Mouse (Mus musculus): ENCODE measurements at regions not wholly inside any gene's neighbourhood (a gene's known extent, or its start where the extent isn't known, plus 50 kb on each side); places are given as distances from the start of the nearest gene placed in this dataset.
A peak's percentile ranks its signal among the peaks of the same experiment; 100 is the strongest.

GRCm38 (mm10) chr3:21965556-21965955 is 110.9 kb upstream of the Tbl1xr1 start:
- no peak for ATAC-seq (replicated peaks; ENCODE audit: low FRiP score, low TSS enrichment, poor library complexity, severe bottlenecking)

GRCm38 (mm10) chr3:21971731-21972130 is 104.7 kb upstream of the Tbl1xr1 start:
- ATAC-seq (replicated peaks; ENCODE audit: low FRiP score, low TSS enrichment, poor library complexity, severe bottlenecking), result no peak

- no peak for ATAC-seq (replicated peaks; ENCODE audit: low FRiP score, low TSS enrichment, poor library complexity, severe bottlenecking)
These were observed 103.3 kb upstream of the Tbl1xr1 start for GRCm38 (mm10) chr3:21973153-21973552.

DNA sequence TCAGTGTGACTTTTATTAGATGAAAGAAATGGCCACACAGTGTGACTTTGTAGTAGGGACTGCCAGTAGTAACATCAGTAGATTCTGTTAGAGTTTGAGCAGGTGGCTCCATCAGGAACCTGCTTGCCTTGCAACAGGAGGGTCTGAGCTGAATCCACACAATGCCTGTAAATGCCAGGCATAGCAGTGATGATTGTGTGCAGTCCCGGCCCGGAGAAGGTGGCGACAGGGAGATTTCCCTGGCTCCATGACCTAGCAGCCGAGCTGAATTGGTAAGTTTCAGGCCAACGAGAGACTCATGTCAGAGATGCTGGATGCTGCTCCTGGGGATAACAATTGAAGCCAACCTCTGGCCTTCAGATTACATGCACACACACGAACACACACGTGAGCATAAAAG is 102.8 kb upstream of the Tbl1xr1 start:
- ATAC-seq (replicated peaks; ENCODE audit: low FRiP score, low TSS enrichment, poor library complexity, severe bottlenecking), result no peak

DNA sequence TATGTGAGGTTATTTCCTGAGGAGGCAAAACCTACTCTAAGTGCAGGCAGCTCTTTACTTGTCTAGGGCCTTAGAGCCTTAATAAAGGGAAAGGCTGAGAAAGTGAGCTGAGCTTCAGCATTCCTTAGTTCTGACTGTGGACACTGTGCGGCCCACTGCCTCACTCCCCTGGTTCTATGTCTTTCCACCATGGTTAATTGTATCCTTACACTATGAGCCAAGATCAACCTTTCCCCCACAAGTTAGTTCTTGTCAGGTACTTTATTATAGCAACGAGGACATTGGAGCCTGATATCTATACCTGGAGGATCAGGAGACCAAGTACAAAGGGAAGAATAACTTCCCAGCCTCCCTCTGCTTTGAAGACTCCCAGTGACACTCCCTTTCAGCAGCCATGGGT is 101.7 kb upstream of the Tbl1xr1 start:
- ATAC-seq (replicated peaks; ENCODE audit: low FRiP score, low TSS enrichment, poor library complexity, severe bottlenecking), result no peak

DNA sequence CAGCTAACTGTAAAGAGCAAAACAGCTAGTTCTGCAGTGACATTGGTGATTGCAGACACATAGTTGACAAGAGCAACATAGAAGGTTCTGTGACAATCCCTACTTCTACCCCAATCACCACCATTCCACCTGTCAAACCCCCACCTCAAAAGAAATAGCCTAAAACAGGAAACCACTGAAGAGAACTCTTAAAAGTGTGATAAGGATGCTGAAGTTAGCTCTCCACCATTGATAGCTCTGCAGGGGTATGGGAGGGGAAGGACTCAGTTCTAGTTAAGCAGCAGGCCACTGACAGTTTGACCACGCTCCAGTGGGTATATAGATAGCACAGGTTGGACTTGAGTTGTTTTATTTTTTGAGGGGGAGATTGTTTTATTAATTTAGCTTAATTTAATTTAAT is 98.7 kb upstream of the Tbl1xr1 start:
- ATAC-seq (replicated peaks; ENCODE audit: low FRiP score, low TSS enrichment, poor library complexity, severe bottlenecking), result peak; percentile 60; the same call in 1 of the 2 replicates

DNA sequence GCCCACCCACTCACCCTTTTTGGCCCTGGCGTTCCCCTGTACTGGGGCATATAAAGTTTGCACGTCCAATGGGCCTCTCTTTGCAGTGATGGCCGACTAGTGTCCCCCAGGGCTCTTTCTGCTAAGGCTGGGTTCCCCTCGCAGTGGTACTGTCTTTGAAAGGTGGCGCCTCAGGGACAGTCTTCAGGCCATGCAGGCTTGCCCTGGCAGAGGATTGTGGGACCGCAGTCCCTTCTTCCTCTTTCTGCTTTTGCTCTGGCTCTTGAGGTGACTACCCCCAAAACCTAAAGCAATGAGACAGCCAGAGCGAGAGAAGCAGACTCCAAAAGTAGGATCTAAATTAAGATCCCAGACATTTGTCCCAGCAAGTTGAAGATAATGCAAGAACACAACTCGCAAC is 93.5 kb upstream of the Tbl1xr1 start:
- ATAC-seq (replicated peaks; ENCODE audit: low FRiP score, low TSS enrichment, poor library complexity, severe bottlenecking), result no peak

GRCm38 (mm10) chr3:21983993-21984725 is 92.3 kb upstream of the Tbl1xr1 start:
- no peak for ATAC-seq (replicated peaks; ENCODE audit: low FRiP score, low TSS enrichment, poor library complexity, severe bottlenecking)

DNA sequence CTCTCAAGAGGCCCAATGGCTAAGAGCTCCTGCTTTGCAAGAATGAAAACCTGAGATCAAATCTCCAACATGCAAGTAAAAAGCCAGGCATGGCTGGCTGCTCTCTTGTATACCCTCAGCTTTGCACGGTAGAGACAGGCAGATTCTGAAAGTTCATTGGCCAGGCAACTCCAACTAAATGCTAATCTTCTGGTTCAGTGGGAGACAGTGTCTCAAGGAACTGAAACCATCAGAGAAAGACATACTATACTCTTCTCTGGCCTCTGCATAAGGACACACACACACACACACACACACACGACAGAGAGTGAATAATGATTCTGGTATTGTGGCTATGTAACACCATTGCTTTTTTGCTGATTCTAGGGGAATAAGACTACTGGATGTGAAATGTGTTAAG is 91.6 kb upstream of the Tbl1xr1 start:
- ATAC-seq (replicated peaks; ENCODE audit: low FRiP score, low TSS enrichment, poor library complexity, severe bottlenecking), result no peak

DNA sequence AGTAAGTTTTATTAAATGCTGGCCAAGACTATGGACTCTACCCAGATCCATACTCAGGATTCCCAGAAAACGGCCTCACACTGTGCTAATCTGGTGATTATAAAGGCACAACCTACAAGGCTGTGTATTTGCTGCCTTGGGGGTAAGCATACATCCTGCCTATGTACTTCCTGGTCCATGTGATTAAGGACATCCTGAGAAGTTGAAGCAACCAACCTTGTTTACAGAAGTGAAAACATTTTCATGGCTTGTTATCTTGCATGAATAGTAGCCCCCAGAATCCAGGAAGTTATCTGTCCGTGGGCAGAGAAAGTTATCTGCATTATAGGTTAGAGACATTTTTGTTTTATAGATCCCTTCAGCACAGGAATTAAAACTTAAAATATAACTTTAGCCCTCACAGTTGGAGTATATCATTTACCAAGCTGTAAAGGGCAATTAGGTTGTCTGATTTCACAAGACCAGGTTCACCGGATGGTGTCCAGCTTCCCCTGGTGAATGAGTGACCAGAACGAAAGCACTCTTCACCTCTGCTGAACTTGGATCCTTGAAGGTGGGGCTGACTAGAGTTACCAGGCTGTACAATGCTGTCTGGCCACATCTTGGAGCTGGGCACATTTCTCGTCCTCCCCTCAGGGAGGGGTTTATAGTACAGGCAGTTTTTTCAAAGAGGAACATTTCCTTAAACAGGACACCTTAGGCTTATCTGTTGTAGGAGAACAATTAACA is 90.1 kb upstream of the Tbl1xr1 start:
- ATAC-seq (replicated peaks; ENCODE audit: low FRiP score, low TSS enrichment, poor library complexity, severe bottlenecking), result no peak

DNA sequence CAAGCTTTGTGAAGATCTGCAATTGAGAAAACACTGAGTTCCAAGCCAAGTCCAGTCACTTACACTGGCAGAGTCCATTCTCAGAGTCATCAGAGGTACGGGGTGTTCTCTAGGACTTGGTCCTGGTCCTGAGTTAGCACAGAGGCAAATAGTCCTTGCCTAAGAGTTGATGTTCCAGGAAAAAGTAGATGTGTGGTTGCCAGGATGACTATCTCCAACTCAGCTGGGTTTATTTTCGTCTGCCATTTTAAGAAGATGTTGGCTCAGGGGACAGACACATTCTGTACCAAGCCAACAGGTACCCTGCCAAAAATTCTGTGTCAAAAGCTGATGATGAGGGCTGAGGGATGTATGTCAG is 89.6 kb upstream of the Tbl1xr1 start:
- no peak for ATAC-seq (replicated peaks; ENCODE audit: low FRiP score, low TSS enrichment, poor library complexity, severe bottlenecking)

GRCm38 (mm10) chr3:21987455-21988009 is 88.9 kb upstream of the Tbl1xr1 start:
- peak; percentile 62 for ATAC-seq (replicated peaks; ENCODE audit: low FRiP score, low TSS enrichment, poor library complexity, severe bottlenecking)

GRCm38 (mm10) chr3:21988010-21988531 is 88.4 kb upstream of the Tbl1xr1 start:
- peak; percentile 84 for ATAC-seq (replicated peaks; ENCODE audit: low FRiP score, low TSS enrichment, poor library complexity, severe bottlenecking)

DNA sequence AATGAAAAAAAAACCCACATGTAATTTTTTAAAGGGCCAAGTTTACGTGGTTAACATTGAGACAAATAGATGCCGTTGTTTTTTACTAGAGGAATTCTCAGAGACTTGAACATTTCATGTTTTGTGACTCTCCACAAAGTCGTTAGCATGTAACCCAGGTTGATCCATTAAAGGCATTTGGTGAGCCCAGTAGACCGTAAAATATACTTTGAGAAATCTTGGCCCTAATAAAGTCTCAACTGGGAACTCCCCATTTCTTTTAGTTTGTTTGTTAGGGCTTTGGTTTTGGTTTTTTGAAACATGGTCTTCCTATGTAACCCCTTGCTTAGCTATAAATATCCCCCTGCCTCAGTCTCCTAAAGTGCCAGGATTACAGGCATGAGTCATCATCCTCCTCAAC is 85.9 kb upstream of the Tbl1xr1 start:
- ATAC-seq (replicated peaks; ENCODE audit: low FRiP score, low TSS enrichment, poor library complexity, severe bottlenecking), result no peak

- ATAC-seq (replicated peaks; ENCODE audit: low FRiP score, low TSS enrichment, poor library complexity, severe bottlenecking), result no peak
These were observed 84.7 kb upstream of the Tbl1xr1 start for GRCm38 (mm10) chr3:21991681-21992152.

DNA sequence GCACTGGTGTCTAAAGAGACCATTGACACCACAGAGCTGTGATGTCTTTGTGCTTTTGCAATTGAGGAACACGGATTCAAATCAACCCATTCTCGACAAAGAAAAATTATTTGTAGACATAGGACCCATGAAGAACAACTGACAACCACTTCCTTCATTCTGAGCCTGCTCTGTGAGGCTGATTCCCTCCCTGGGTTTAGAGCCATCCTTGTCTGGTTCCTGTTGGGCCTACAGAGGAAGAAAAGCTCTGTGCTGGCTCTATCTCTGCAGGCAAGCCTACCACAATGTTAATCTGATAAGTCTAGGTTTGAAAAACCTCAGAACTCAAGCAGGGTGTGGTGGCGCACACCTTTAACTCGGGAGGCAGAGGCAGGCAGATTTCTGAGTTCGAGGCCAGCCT is 84.2 kb upstream of the Tbl1xr1 start:
- ATAC-seq (replicated peaks; ENCODE audit: low FRiP score, low TSS enrichment, poor library complexity, severe bottlenecking), result no peak

DNA sequence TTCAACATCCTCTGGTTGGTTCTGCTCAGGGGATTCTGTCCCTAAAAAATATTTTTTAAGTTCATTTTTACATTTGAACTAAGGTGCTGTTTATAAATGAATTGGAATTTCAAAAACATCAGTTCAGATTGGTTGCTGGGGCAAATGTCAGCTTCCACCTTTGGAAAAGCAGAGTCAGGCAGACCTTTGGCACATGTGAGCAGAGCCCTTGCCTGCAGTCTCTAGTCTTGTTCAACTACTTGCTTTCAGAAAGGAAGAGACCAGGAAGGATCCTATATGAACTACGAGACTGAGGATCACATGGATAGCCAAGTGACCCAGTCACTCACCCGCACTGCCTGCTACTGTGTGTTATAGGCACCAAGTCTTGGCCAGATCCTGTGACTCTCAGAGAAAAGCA is 82.5 kb upstream of the Tbl1xr1 start:
- ATAC-seq (replicated peaks; ENCODE audit: low FRiP score, low TSS enrichment, poor library complexity, severe bottlenecking), result no peak

DNA sequence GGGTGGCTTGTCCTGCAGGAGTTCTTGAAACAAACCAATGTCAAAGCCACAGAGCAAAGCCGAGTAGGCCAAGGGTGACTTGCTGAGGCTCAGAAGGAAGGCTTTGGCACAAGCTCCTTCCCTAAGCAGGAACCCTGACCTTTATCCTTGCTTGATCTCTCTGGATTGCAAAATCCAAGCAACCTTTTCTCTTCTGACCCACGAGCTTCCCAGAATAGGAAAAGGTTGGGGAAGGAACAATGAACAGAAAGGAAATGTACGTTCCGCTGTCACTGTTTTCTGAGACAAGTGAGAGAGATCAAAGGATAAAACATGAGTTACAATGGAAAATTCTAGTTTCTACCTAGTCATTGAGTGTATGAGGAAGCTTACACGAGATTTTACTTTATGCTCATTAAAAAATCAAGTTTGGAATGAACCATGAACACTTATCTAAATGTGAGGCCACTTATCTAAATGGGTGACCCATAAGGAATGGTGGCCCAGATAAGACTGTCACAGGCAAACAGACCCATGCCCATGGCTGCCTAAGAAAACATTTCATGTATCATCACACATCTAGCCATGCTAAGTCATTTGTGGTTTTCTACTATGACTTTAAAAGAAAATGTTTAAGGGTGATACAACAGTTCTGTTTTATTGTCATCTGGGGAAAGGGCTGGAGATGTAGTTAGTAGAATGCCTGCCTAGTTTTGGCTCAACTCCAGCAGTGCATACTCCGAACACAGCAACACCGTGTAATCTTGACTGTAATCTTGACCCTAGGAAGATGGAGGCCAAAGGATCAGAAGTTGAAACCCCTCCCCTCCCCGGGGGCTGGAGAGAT is 80.7 kb upstream of the Tbl1xr1 start:
- peak; percentile 89 for ATAC-seq (replicated peaks; ENCODE audit: low FRiP score, low TSS enrichment, poor library complexity, severe bottlenecking)

DNA sequence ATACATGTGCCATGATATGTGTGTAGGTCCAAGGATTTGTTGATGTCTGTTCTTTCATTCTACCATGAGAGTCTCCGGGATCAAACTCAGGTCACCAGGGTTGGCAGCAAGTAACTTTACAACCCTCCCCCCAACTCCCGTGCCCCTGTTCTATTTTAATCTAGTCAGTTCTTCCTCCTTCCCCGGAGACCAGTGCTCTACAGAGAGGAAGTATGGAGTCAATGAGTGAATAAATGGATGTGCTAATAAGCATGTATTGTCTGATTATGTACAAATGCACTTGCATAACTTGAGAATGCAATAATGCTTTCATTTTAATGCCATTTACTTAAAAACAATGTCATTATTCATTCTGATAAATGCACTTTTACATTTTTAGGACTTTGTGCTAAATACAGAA is 79.1 kb upstream of the Tbl1xr1 start:
- no peak for ATAC-seq (replicated peaks; ENCODE audit: low FRiP score, low TSS enrichment, poor library complexity, severe bottlenecking)

DNA sequence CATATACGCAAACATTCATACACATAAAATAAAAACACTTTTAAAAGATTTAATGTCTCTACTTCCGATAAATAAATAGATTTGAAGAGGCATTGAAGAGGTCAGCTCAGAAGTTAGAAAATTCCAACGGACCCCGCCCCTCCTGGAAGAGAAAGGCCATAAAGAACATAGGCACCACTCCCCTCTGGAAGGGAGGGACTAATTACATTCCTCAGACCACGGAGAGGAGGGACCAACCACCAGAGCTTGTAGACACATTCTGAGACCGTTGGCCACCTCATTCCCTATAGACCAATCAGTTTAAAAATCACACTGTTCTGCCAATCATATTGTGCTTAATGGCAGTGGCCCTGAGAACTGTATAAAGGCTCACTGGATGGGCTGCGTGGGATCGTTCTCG is 71.0 kb upstream of the Tbl1xr1 start:
- ATAC-seq (replicated peaks; ENCODE audit: low FRiP score, low TSS enrichment, poor library complexity, severe bottlenecking), result no peak

All from megakaryocyte-erythroid progenitor cell, adult 5-6 weeks (primary cell).